Mouse (Mus musculus) CH12.LX (cell line): Measurements from ENCODE around the gene Ndufc2. TPM values are rescaled to one million over a fixed set of nuclear protein-coding genes. Genes with fewer than 3 reads are reported as not detected.

ENCODE experiments used
- DNase-seq: peaks from one replicate; pipeline ENCODE4 v3.0.0-alpha.2; 2013; ENCODE audit errors: extremely low read depth
- H3K27ac ChIP-seq: 2 replicates; pipeline ENCODE4 v1.5.1; 2012; ENCODE audit warnings: low read depth, mild to moderate bottlenecking, control low read depth, moderate library complexity; ENCODE audit not compliant: insufficient read depth
- H3K27me3 ChIP-seq: replicated peaks from 2 replicates; pipeline ENCODE3; 2012; ENCODE audit warnings: inconsistent platforms
- H3K36me3 ChIP-seq, 2 experiments: replicated peaks in 1 of 2; 2 replicates each; pipeline versions ENCODE3 to v1.6.1; 2012; ENCODE audit warnings: inconsistent platforms in 1 of 2, low read length in 1 of 2, mild to moderate bottlenecking in 1 of 2, mixed read lengths in 1 of 2, moderate library complexity in 1 of 2; ENCODE audit not compliant: control insufficient read depth in 1 of 2, insufficient read depth in 1 of 2
- H3K4me1 ChIP-seq, 2 experiments: 2 replicates each; pipeline ENCODE4 v1.6.1; 2012; ENCODE audit warnings: inconsistent platforms in 1 of 2, moderate library complexity in 1 of 2; ENCODE audit not compliant: insufficient read depth in 2 of 2, control insufficient read depth in 1 of 2
- H3K4me2 ChIP-seq: 2 replicates; pipeline ENCODE4 v1.6.1; 2012; ENCODE audit warnings: low read depth, mild to moderate bottlenecking, control low read depth; ENCODE audit not compliant: poor library complexity, insufficient read depth, severe bottlenecking
- H3K4me3 ChIP-seq, 3 experiments: fragments of 150-350 bp in 1 of 3; sonication (generic) in 1 of 3; replicated peaks in 1 of 3; 2 replicates each; pipeline versions ENCODE3 to v1.5.1; 2011 to 2012; ENCODE audit warnings: low read depth in 2 of 3, low read length in 2 of 3, mild to moderate bottlenecking in 2 of 3, moderate library complexity in 2 of 3, control low read depth in 1 of 3, improper control_type of control experiment in 1 of 3, inconsistent platforms in 1 of 3, mixed read lengths in 1 of 3; ENCODE audit not compliant: poor library complexity in 1 of 3
- H3K79me2 ChIP-seq: replicated peaks from 2 replicates; pipeline ENCODE4 v1.6.1; 2012; ENCODE audit warnings: mild to moderate bottlenecking, moderate library complexity; ENCODE audit not compliant: control insufficient read depth, poor library complexity, insufficient read depth, severe bottlenecking; ENCODE audit errors: extremely low read depth
- H3K9ac ChIP-seq: 2 replicates; pipeline ENCODE4 v1.6.1; 2012; ENCODE audit warnings: low read depth, mild to moderate bottlenecking, control low read depth, moderate library complexity; ENCODE audit not compliant: insufficient read depth
- H3K9me3 ChIP-seq: replicated peaks from 2 replicates; pipeline ENCODE3; 2012; ENCODE audit warnings: low read length, inconsistent platforms, mixed read lengths
- E2F4 ChIP-seq: IDR thresholded peaks from 2 replicates; pipeline ENCODE4 v1.6.1; 2011; ENCODE audit warnings: low read depth, low read length, improper control_type of control experiment; ENCODE audit not compliant: insufficient replicate concordance
- IRF4 ChIP-seq: IDR thresholded peaks from 2 replicates; pipeline ENCODE4 v1.6.1; 2014; ENCODE audit warnings: low read depth, mild to moderate bottlenecking, inconsistent platforms, low read length, improper control_type of control experiment
- JUND ChIP-seq: conservative IDR thresholded peaks from 2 replicates; pipeline ENCODE4 v1.6.1; 2011; ENCODE audit warnings: low read depth, low read length, improper control_type of control experiment
- MAX ChIP-seq: IDR thresholded peaks from 2 replicates; pipeline ENCODE4 v1.6.1; 2011; ENCODE audit warnings: low read length, improper control_type of control experiment
- MAZ ChIP-seq: IDR thresholded peaks from 2 replicates; pipeline ENCODE4 v1.6.1; 2012; ENCODE audit warnings: low read depth, mild to moderate bottlenecking, inconsistent platforms, low read length, improper control_type of control experiment, moderate library complexity
- MXI1 ChIP-seq: IDR thresholded peaks from 2 replicates; pipeline ENCODE4 v1.6.1; 2011; ENCODE audit warnings: mild to moderate bottlenecking, low read depth, low read length, improper control_type of control experiment
- PAX5 ChIP-seq: IDR thresholded peaks from 2 replicates; pipeline ENCODE4 v1.6.1; 2012; ENCODE audit warnings: low read length, inconsistent platforms, mixed read lengths
- POLR2A ChIP-seq: IDR thresholded peaks from 2 replicates; pipeline ENCODE4 v1.6.1; 2011; ENCODE audit warnings: low read depth, mild to moderate bottlenecking, improper control_type of control experiment, low read length
- RAD21 ChIP-seq: IDR thresholded peaks from 2 replicates; pipeline ENCODE4 v1.6.1; 2011; ENCODE audit warnings: low read depth, mild to moderate bottlenecking, low read length, improper control_type of control experiment, moderate library complexity
- TCF12 ChIP-seq: IDR thresholded peaks from 2 replicates; pipeline ENCODE4 v1.6.1; 2014; ENCODE audit warnings: low read depth, mild to moderate bottlenecking, inconsistent platforms, low read length, improper control_type of control experiment
- USF2 ChIP-seq: conservative IDR thresholded peaks from 2 replicates; pipeline ENCODE4 v1.6.1; 2011; ENCODE audit warnings: low read depth, low read length, improper control_type of control experiment
- ZC3H11A ChIP-seq: IDR thresholded peaks from 2 replicates; pipeline ENCODE4 v1.6.1; 2012; ENCODE audit warnings: low read depth, mild to moderate bottlenecking, inconsistent platforms, low read length, improper control_type of control experiment
- ZNF384 ChIP-seq: IDR thresholded peaks from 2 replicates; pipeline ENCODE4 v1.6.1; 2012; ENCODE audit warnings: low read depth, low read length, improper control_type of control experiment, inconsistent platforms
- dilution Hi-C: fragments of 300-500 bp; cut with MboI; formaldehyde crosslinking; loops from 2 replicates; pipeline ENCODE4 v1.14.3; 2020; ENCODE audit warnings: low sequenced_read_pairs; ENCODE audit not compliant: extremely low pct_unique_long_range_greater_than_20kb, extremely low pct_ligation_motif_present
- in situ Hi-C: fragments of 300-500 bp; cut with MboI; formaldehyde crosslinking; loops from 3 replicates; pipeline ENCODE4 v1.14.3; 2019; ENCODE audit warnings: low sequenced_read_pairs, low pct_ligation_motif_present, low pct_unique_long_range_greater_than_20kb, mixed read lengths
- polyA plus RNA-seq: library from polyadenylated mRNA; unstranded; fragments of >175 nt; gene quantifications from 2 replicates; pipeline ENCODE4 v1.2.1, GENCODE M21; 2012; ENCODE audit warnings: low read depth; ENCODE audit not compliant: insufficient read length
- total RNA-seq, 2 experiments: library from RNA; depleted of rRNA; stranded (reverse); fragments of 300-350 nt in 1 of 2; fragments of >200 nt in 1 of 2; gene quantifications; 2 replicates each; pipeline ENCODE4 v1.2.3; 2012 to 2014

The Ndufc2 gene
- total and polyA plus RNA-seq, 3 experiments, result 217 to 352 (median 352) TPM

DNA sequence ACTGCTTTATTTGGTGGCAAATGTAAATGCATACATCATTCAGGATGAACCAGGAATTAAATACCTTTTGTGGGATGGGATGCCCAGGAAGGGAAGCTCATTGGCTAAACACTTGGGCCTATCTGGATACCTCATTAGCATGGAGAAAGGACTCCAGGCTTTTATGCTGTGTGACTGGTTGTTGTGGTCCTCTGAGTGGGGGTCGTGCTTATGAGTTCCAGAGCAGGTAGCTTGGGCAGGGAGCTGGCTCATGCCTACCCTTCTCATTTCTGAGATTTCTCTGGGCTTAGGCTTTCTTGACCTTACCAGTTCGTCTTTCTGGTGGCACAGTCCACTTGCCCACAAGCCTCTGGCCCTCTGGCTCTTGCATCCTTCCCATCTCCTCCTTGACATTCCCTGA, 5.4 kb upstream of the Ndufc2 start:
- TF ChIP-seq MAZ (no peak), RAD21 (no peak), E2F4 (no peak), JUND (no peak), MXI1 (no peak), TCF12 (no peak), ZNF384 (no peak), PAX5 (no peak)
- no peak for DNase-seq
- Histone ChIP-seq H3K9me3 (no peaks in the 10 kb centered on the region), H3K36me3 (peaks cover 27 to 40% of the 10 kb centered on the region in 2 experiments), H3K27ac (no peak overlapping the region), H3K4me3 (no peak overlapping the region), H3K4me2 (no peak overlapping the region), H3K27me3 (no peaks in the 10 kb centered on the region), H3K79me2 (no peaks in the 10 kb centered on the region), H3K9ac (no peak overlapping the region), H3K4me1 (peaks cover 7 to 9% of the 10 kb centered on the region in 2 experiments)
- in situ Hi-C loops, result no loop called here
- dilution Hi-C loops, result no loop called here

DNA sequence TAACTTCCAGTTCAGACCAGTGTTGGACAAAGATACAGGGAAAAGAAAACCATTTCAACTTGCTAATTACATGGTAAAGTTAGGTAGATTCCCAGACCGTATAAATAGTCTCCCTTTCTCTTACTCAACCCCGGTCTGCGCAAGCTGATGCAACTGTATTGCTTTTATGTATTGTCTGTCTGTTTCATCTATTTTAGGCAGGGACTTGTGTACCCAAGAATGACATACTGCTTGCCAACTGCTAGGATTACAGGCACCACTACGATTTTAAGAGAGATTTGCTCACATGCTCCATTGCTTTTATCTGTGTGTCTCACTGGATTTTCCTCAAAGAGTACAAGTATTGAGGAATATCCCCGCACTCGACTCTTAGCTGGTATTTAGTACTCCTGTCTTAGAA, 860 bp upstream of the Ndufc2 start:
- H3K27me3 ChIP-seq, result no peaks in the 10 kb centered on the region
- peaks cover 36% of the 10 kb centered on the region for H3K79me2 ChIP-seq
- H3K4me2 ChIP-seq, result 0 out of 2 replicates have a peak overlapping the region, but pooled peaks have one; percentile 14
- DNase-seq, result no peak
- H3K9me3 ChIP-seq, result peaks cover 4% of the 10 kb centered on the region
- peaks cover 0 to 24% of the 10 kb centered on the region in 2 experiments for H3K36me3 ChIP-seq
- in situ Hi-C loops, result no loop called here
- peaks cover 20 to 29% of the 10 kb centered on the region in 2 experiments for H3K4me1 ChIP-seq
- no peak overlapping the region; the same call in 1 of the 2 replicates for H3K27ac ChIP-seq
- H3K9ac ChIP-seq, result peak overlapping the region; percentile 1; the same call in 1 of the 2 replicates
- TF ChIP-seq ZNF384, result no peak
- TF ChIP-seq POLR2A, result no peak
- no peak for TF ChIP-seq ZC3H11A
- TF ChIP-seq RAD21, result no peak
- TF ChIP-seq TCF12, result no peak
- TF ChIP-seq IRF4, result no peak
- TF ChIP-seq USF2, result no peak
- TF ChIP-seq, all 38 proteins: peak for 0
- dilution Hi-C loops, result no loop called here
- no peak overlapping the region for H3K4me3 ChIP-seq

DNA sequence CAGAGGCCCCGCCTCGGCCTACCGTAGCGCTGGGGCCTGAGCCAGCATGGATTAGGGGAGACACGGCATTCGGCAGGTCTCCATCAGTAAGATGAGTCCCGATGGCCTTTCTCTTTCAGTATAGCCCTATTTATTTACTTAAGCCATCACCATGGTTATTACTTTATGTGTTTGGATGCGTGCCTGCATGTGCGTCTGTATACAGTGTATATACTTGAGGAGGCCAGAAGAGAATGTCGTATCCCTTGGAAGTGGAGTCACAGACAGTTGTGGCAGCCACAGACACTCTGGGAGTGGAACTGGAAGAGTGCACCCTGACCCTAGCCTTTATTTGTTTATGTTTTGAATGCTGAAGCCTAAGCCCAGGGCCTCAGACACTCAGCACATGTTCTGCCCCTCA, 7.3 kb downstream of the Ndufc2 start:
- Histone ChIP-seq H3K27ac (no peak overlapping the region), H3K27me3 (no peaks in the 10 kb centered on the region), H3K4me2 (no peak overlapping the region), H3K4me3 (no peak overlapping the region), H3K36me3 (peaks cover 28 to 82% of the 10 kb centered on the region in 2 experiments), H3K79me2 (peaks cover 28% of the 10 kb centered on the region), H3K9ac (no peak overlapping the region), H3K9me3 (peaks cover under 1% of the 10 kb centered on the region), H3K4me1 (peaks cover 2 to 12% of the 10 kb centered on the region in 2 experiments; a peak in 2 of 4 replicates)
- no peak for DNase-seq
- dilution Hi-C loops, result no loop called here
- in situ Hi-C loops, result no loop called here
- no peak for TF ChIP-seq MAX
